Mouse (Mus musculus) central nervous system, embryonic 11.5 days (tissue): Measurements from ENCODE around the gene Zfp947. TPM values are rescaled to one million over a fixed set of nuclear protein-coding genes. Genes with fewer than 3 reads are reported as not detected.

Experiments
- polyA plus RNA-seq: library from polyadenylated mRNA; depleted of rRNA; stranded (reverse); fragments of >200 nt; gene quantifications from 2 replicates; pipeline ENCODE4 v1.2.3, GENCODE M21; 2012; rRNA removed

Gene Zfp947
- 0.84 and 1.6 TPM in 2 replicates for polyA plus RNA-seq

GRCm38 (mm10) chr17:22165722-22166294 lies at the start of gene Zfp947:
Gene Zfp947, minus strand, starts transcription at chr17:22166190.

Other genes starting within 250 kb of the Zfp947 start
- 6.8 and 12.6 TPM in 2 replicates for gene Zfp942, start 203.7 kb downstream of the Zfp947 start, polyA plus RNA-seq
- gene Zfp943, start 203.6 kb downstream of the Zfp947 start, polyA plus RNA-seq: 6.9 and 13.9 TPM in 2 replicates
- 1.3 and 2.3 TPM in 2 replicates for gene Zfp994, start 59.4 kb upstream of the Zfp947 start, polyA plus RNA-seq
- 4.8 and 10.2 TPM in 2 replicates for gene CT030661.1, start 148.6 kb upstream of the Zfp947 start, polyA plus RNA-seq
- gene Zfp944, start 195.2 kb upstream of the Zfp947 start, polyA plus RNA-seq: 5.3 and 10.3 TPM in 2 replicates
- 2.0 and 4.7 TPM in 2 replicates for gene Zfp758, start 195.3 kb upstream of the Zfp947 start, polyA plus RNA-seq